Mouse (Mus musculus) megakaryocyte, embryonic 14.5 days (primary cell): ENCODE measurements around the gene Plekhh2. TPM values are rescaled to one million over a fixed set of nuclear protein-coding genes. Genes with fewer than 3 reads are reported as not detected.

ENCODE experiments used
- H3K27me3 ChIP-seq: replicated peaks from 2 replicates; pipeline ENCODE3; 2012; ENCODE audit warnings: inconsistent platforms
- H3K36me3 ChIP-seq: replicated peaks from 2 replicates; pipeline ENCODE3; 2012; ENCODE audit warnings: low read length, inconsistent platforms, mixed read lengths
- H3K4me1 ChIP-seq: 2 replicates; pipeline ENCODE4 v1.6.1; 2012; ENCODE audit warnings: inconsistent platforms
- H3K4me3 ChIP-seq: replicated peaks from 2 replicates; pipeline ENCODE3; 2012; ENCODE audit warnings: moderate library complexity, mild to moderate bottlenecking, inconsistent platforms
- H3K9me3 ChIP-seq: 2 replicates; pipeline ENCODE4 v1.6.1; 2012; ENCODE audit warnings: inconsistent platforms
- FLI1 ChIP-seq: IDR thresholded peaks from 2 replicates; pipeline ENCODE4 v1.6.1; 2012; ENCODE audit warnings: low read length, inconsistent platforms, mixed read lengths
- GATA1 ChIP-seq: IDR thresholded peaks from 3 replicates; pipeline ENCODE4 v1.6.1; 2012; ENCODE audit warnings: mixed read lengths, low read length, inconsistent platforms, borderline replicate concordance
- polyA plus RNA-seq: library from polyadenylated mRNA; stranded (reverse); fragments of >175 nt; gene quantifications from 2 replicates; pipeline ENCODE4 v1.2.3, GENCODE M21; 2012; ENCODE audit warnings: low replicate concordance; ENCODE audit not compliant: insufficient read depth

The Plekhh2 gene
- not detected in 2 replicates for polyA plus RNA-seq

DNA sequence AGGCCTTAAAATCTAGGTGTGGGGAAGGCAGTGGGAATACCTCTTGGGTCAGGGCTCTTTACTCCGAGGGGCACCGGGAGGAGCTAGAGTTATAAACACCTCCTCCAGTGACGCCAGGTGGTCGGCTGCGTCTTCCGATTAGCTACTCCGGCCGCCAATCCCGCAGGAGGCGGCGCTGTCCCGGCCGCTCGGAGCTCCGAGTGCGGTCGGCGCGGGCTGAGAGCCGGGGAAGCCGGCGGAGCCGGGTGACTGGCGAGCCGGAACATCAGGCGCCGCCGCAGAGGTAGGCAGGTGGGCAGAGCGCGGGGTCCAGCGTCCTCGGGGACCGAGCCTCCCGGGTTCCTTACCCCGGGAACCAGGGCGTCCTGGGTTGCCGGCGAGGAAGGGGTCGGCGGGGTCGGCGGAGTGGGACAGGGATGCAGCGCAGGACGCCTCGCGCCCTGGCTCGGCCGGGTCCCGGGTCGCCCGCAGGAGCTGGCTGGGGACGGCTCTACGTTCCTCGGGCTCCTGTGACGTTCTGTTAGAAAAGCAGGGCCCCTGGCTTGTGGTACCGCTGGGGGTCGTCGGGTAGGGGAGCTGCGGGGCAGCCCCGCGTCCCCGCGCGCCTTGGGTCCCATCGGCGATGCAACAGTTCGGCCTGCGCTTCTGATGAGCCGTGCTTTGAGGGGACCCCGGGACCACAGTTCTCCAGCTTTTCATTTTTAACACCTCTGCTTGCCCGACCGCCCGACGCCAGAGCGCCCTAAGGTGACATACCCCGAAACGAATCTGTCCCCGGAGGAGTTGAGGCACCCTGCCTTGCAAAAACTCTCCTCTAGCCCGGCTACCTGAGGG lies at the start of gene Plekhh2:
Gene Plekhh2 (plus strand): TSS at position 214 of the 834 bp plus-strand sequence.
- Histone ChIP-seq H3K36me3 (no peaks in the 10 kb centered on the region), H3K27me3 (peaks cover 52% of the 10 kb centered on the region), H3K9me3 (no peaks in the 10 kb centered on the region), H3K4me3 (peak within 1 kb of the TSS; percentile 84), H3K4me1 (peaks cover 20% of the 10 kb centered on the region)
- TF ChIP-seq FLI1 (no peak), GATA1 (no peak)

DNA sequence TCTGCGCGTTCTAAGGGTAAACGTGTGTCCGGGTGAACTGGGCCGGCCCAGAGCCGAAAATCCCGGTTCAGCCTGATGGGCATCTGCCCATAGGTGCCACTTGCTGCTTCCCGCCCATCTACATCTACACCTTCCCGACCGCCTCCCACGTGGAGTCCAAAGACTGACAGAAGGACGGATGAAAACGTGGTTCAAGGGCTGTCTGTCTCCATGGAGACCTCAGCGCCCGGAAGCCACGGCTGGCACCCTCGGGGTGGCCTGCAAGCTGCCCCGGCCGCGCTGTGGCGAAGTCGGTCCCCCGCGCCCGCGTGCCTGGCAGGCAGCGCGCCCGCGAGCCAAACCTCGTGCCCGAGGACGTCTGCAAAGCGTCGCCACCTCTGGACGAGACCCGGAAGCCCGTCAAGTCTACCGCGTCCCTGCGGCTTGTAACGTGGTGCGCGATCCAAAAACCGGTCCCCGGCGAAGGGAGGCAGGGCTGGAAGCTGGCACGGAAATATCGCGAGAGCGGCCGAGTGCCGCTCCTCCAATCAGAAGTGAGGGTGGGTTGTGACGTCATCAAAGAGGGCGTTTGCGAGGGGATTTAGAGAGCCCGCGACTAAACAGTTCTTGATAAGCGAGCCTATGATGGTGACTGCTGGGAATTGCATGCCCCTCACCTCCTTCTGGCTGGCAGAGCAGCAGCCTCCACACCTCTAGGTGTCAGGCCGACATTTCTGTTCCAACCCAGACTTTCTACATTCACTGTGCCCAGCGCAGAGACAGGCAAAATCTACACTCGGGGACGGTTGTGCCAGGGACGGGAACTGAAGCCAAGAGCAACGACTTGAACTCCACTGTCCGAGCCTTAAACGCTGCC lies 45.7 kb upstream of the Plekhh2 start, which contains the start of gene Thada:
Gene Thada (minus strand): TSS at position 453 of the 856 bp plus-strand sequence.
- Histone ChIP-seq H3K27me3 (peaks cover under 1% of the 10 kb centered on the region), H3K9me3 (0 out of 2 replicates have a peak, but pooled peaks cover 2% of the 10 kb centered on the region), H3K4me3 (peak within 1 kb of the TSS; percentile 97), H3K4me1 (peaks cover 26% of the 10 kb centered on the region), H3K36me3 (peaks cover 7% of the 10 kb centered on the region)
- TF ChIP-seq GATA1 (no peak), FLI1 (no peak)

DNA sequence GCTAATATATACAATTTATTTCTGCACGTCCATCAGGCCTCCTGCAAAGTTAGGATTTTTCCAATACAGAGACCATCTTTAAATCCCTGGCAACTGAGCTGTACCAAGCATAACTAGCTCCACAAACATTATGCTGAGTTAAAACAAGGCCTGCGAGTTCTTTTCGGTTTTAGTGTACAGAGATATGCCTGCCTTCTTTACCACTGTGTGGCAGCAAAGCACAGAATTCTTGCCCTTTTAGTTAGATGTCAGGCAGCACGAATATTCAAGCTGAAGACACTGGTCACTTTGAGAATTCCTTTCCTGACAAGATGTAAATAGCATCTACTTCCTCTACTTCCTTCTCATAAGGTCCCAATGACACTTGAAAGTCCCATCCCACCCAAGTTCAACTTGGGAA lies 37.4 kb upstream of the Plekhh2 start:
- Histone ChIP-seq H3K9me3 (peaks cover 9% of the 10 kb centered on the region), H3K36me3 (no peaks in the 10 kb centered on the region), H3K4me3 (no peak overlapping the region), H3K27me3 (peaks cover 5% of the 10 kb centered on the region), H3K4me1 (peaks cover 9% of the 10 kb centered on the region)
- TF ChIP-seq FLI1: no peak
- TF ChIP-seq GATA1: no peak

GRCm38 (mm10) chr17:84477176-84477575 lies 34.5 kb upstream of the Plekhh2 start:
- TF ChIP-seq FLI1 (no peak), GATA1 (no peak)
- H3K4me3 ChIP-seq: no peak overlapping the region
- H3K4me1 ChIP-seq: peaks cover 9% of the 10 kb centered on the region
- peaks cover 11% of the 10 kb centered on the region for H3K27me3 ChIP-seq
- no peaks in the 10 kb centered on the region for H3K36me3 ChIP-seq
- peaks cover 7% of the 10 kb centered on the region for H3K9me3 ChIP-seq

DNA sequence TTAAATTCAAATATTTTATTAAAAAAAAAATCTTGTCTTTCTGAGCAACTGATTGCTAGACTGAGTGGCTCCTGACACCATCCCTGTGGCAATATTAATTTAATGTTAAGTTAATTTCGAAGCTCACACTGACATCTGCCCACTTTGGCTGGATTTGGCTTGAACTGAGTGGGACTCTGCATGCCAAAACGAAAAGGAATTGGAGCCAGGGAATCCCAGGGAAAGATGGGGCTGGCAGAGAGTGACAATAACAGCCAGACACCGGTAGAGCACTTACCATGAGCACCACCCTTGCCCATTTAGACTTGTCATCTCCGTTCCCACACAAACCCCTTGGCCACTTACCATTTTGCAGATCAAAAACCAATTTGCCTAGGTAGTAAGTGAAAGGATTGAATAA lies 33.4 kb upstream of the Plekhh2 start:
- H3K4me1 ChIP-seq: peaks cover 9% of the 10 kb centered on the region
- H3K36me3 ChIP-seq: no peaks in the 10 kb centered on the region
- peaks cover 11% of the 10 kb centered on the region for H3K27me3 ChIP-seq
- H3K4me3 ChIP-seq: no peak overlapping the region
- TF ChIP-seq GATA1 (no peak), FLI1 (no peak)
- peaks cover 7% of the 10 kb centered on the region for H3K9me3 ChIP-seq

DNA sequence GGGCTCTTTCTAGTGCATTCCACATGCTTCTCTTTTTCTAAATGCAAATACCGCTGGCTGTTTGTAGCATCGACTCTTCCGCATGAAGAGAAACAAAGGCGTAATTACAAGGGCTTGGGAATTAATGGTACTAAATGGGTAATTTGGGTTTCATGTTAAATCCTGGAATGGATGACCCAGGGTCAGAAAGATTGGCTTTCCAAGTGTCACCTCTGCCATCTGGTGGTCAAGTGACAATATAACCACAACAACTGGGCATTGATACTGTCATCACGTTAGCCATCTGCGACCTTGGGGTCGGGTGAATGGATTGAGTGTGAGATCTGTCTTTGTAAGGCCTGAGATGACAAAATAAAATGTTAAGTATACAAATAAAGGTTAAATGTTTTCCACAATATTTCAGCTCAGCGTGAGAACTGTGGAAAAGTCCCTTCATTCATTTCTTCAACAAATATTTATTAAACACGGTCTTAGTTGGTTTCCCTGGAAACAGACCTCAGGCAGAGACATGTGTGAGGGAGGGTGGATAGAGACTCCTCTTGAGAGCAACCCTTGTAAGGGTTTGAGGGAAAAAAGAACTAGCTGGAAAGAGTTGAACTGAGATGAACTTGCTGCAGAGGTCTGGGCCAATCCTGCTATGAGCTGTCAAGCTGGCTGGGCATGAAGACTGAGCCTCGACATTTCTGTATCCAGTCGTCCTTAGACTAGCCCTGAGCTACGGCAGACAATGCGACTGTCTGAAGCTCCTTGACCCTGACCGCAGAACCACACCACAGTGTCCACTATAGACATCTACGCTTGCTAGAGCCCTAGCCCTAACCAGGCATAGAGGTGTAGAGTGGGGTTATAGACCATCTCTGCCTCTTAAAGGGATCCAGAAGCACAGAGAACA lies 31.0 kb upstream of the Plekhh2 start:
- Histone ChIP-seq H3K36me3 (no peaks in the 10 kb centered on the region), H3K4me3 (no peak overlapping the region), H3K27me3 (peaks cover 12% of the 10 kb centered on the region), H3K4me1 (peaks cover 4% of the 10 kb centered on the region), H3K9me3 (no peaks in the 10 kb centered on the region)
- TF ChIP-seq GATA1: no peak

- Histone ChIP-seq H3K4me1 (no peaks in the 10 kb centered on the region), H3K27me3 (peaks cover 13% of the 10 kb centered on the region), H3K9me3 (no peaks in the 10 kb centered on the region), H3K36me3 (no peaks in the 10 kb centered on the region), H3K4me3 (no peak overlapping the region)
- no peak for TF ChIP-seq FLI1
- TF ChIP-seq GATA1: no peak
Measured at GRCm38 (mm10) chr17:84482831-84483230, 28.9 kb upstream of the Plekhh2 start.

GRCm38 (mm10) chr17:84483673-84484320 lies 27.9 kb upstream of the Plekhh2 start:
- Histone ChIP-seq H3K9me3 (no peaks in the 10 kb centered on the region), H3K4me3 (no peak overlapping the region), H3K27me3 (peaks cover 13% of the 10 kb centered on the region), H3K4me1 (no peaks in the 10 kb centered on the region), H3K36me3 (no peaks in the 10 kb centered on the region)
- TF ChIP-seq GATA1 (no peak), FLI1 (no peak)

DNA sequence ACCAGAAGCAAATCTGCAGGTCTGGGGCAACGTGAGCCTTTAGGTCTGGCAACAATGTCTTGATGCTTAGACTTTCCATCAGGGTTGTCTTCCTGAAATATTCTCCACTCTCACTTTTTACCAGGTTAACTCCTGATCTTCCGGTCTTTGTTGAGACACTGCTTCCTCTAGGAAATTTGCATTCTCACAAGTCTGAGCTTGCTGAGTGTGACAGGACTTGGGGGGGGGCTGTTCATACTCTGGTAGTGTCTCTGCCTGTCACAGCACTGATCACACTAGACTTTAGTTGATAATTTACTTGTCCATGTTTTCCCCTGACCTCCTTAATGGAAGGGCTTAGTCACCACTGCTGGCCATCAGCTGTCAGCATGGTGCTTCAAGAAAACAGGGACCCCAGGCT lies 24.3 kb upstream of the Plekhh2 start:
- no peaks in the 10 kb centered on the region for H3K36me3 ChIP-seq
- no peaks in the 10 kb centered on the region for H3K4me1 ChIP-seq
- no peak overlapping the region for H3K4me3 ChIP-seq
- H3K27me3 ChIP-seq: peaks cover 5% of the 10 kb centered on the region
- peaks cover 2% of the 10 kb centered on the region; the same call in 1 of the 2 replicates for H3K9me3 ChIP-seq
- TF ChIP-seq FLI1: no peak
- TF ChIP-seq GATA1: no peak
